Mouse (Mus musculus): Measurements from ENCODE around the gene Eef1akmt2.

DNA sequence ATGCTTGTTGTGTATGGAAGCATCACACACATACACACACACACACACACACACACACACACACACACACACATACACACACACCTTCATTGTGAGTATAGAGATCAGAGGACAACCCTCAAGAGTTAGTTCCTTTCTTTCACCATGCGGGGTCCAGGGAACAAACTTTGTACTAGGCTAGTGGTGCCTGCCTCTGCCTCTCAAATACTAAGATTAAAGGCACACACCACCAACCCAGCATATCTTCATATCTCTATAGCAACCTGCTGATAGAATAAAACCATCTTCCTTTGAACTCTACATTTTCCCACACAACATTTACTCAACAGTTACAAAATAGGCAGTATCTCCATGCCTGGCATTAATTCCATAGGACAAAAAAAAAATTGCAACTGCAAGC, 3.6 kb upstream of the Eef1akmt2 start:
- TF ChIP-seq CTCF (IDR thresholded peaks at IDR 0.05; ENCODE audit: borderline replicate concordance, insufficient read depth, low read length), result no peak
- TF ChIP-seq POLR2A (IDR thresholded peaks at IDR 0.05; ENCODE audit: low read depth, low read length), result no peak
